Mouse (Mus musculus) erythroblast, embryonic 14.5 days (primary cell): ENCODE data around the gene Fsip1.

Source experiments
- GATA1 ChIP-seq: IDR thresholded peaks from 2 replicates; pipeline ENCODE4 v1.6.1; 2012; ENCODE audit warnings: low read length, inconsistent platforms, mixed read lengths
- TAL1 ChIP-seq: IDR thresholded peaks from 3 replicates; pipeline ENCODE4 v1.6.1; 2012; ENCODE audit warnings: low read length, inconsistent platforms, mixed read lengths

DNA sequence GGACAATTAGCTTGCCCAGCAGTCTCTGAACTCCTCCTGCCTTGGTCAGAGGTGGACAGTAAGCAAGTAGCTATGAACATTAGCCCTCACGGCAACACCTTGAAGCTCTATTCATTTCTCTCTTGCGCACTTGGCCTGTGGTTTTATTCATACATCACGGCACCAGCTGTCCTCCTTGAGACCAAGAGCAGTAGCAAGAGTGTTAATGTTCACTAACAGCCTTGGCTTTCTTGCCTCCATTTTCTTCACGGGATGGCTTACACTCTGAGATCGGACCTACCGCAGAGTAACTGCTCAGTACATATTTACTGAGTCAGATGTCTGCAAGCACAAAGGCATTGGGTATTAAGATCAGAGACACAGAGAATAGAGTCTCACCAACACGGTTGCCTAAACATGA lies 132.3 kb downstream of the Fsip1 start:
- TF ChIP-seq GATA1 (no peak), TAL1 (no peak)
